Mouse (Mus musculus) heart, embryonic 15.5 days (tissue): ENCODE measurements around the gene Nanos3. TPM values are rescaled to one million over a fixed set of nuclear protein-coding genes. Genes with fewer than 3 reads are reported as not detected.

Experiments used
- ATAC-seq: fragments of 200-750 bp; cut with Nextera tagmentation; replicated peaks from 2 replicates; pipeline ENCODE4 v1.8.0; 2017; ENCODE audit warnings: low read depth, moderate TSS enrichment; ENCODE audit not compliant: insufficient number of reproducible peaks, insufficient read depth, low FRiP score
- H3K27ac ChIP-seq: fragments of 300-500 bp; sonication (generic); 2 replicates; pipeline ENCODE4 v1.5.1; 2015; ENCODE audit warnings: mild to moderate bottlenecking, inconsistent platforms
- H3K27me3 ChIP-seq: fragments of 300-500 bp; sonication (generic); 2 replicates; pipeline ENCODE4 v1.6.1; 2015; ENCODE audit warnings: inconsistent platforms
- H3K36me3 ChIP-seq: fragments of 300-500 bp; sonication (generic); 2 replicates; pipeline ENCODE4 v1.6.1; 2015; ENCODE audit warnings: mild to moderate bottlenecking, inconsistent platforms
- H3K4me1 ChIP-seq: fragments of 300-500 bp; sonication (generic); replicated peaks from 2 replicates; pipeline ENCODE4 v1.6.1; 2015; ENCODE audit warnings: inconsistent platforms
- H3K4me2 ChIP-seq: fragments of 300-500 bp; sonication (generic); 2 replicates; pipeline ENCODE4 v1.6.1; 2015; ENCODE audit warnings: inconsistent platforms, mild to moderate bottlenecking, moderate library complexity
- H3K4me3 ChIP-seq: fragments of 300-500 bp; sonication (generic); 2 replicates; pipeline ENCODE4 v1.5.1; 2015; ENCODE audit warnings: mild to moderate bottlenecking, inconsistent platforms
- H3K9ac ChIP-seq: fragments of 300-500 bp; sonication (generic); 2 replicates; pipeline ENCODE4 v1.6.1; 2015; ENCODE audit warnings: mild to moderate bottlenecking, inconsistent platforms
- H3K9me3 ChIP-seq: fragments of 300-500 bp; sonication (generic); replicated peaks from 2 replicates; pipeline ENCODE4 v1.6.1; 2016; ENCODE audit warnings: inconsistent platforms
- WGBS: fragments of 180-500 bp; shearing (Covaris S2); methylation state at CpG from one replicate; pipeline ENCODE4 v1.1.7; 2015; ENCODE audit warnings: mixed read lengths; 5-methylcytosine and 5-hydroxymethylcytosine counted together
- polyA plus RNA-seq: library from polyadenylated mRNA; unstranded; fragments of >200 nt; fragmentation: Nextera tagmentation; extraction: Ambion mirVana; gene quantifications from 2 replicates; pipeline ENCODE4 v1.2.1, GENCODE M21; 2015

The Nanos3 gene
- polyA plus RNA-seq, 1 experiment from 2014 or later: 1.4 TPM

- Histone ChIP-seq H3K4me2 (peak overlapping the region; percentile 60), H3K4me3 (peak overlapping the region; percentile 27), H3K36me3 (peaks cover 3% of the 10 kb centered on the region; the same call in 1 of the 2 replicates), H3K27me3 (no peaks in the 10 kb centered on the region), H3K9me3 (no peaks in the 10 kb centered on the region), H3K9ac (peak overlapping the region; percentile 51), H3K27ac (peak overlapping the region; percentile 33), H3K4me1 (peaks cover 60% of the 10 kb centered on the region)
- 34% methylated on average over 4 of the region's 4 CpGs for WGBS
- no peak for ATAC-seq
These were observed 5.1 kb downstream of the Nanos3 start for GRCm38 (mm10) chr8:84179946-84180345.

- peaks cover 7% of the 10 kb centered on the region for H3K36me3 ChIP-seq
- no peaks in the 10 kb centered on the region for H3K27me3 ChIP-seq
- H3K9ac ChIP-seq: no peak overlapping the region
- WGBS: 85% methylated on average over 8 of the region's 8 CpGs
- H3K27ac ChIP-seq: no peak overlapping the region
- H3K4me2 ChIP-seq: no peak overlapping the region
- no peaks in the 10 kb centered on the region for H3K9me3 ChIP-seq
- no peak overlapping the region for H3K4me3 ChIP-seq
- H3K4me1 ChIP-seq: peaks cover 49% of the 10 kb centered on the region
- no peak for ATAC-seq
These were observed 6.4 kb downstream of the Nanos3 start for GRCm38 (mm10) chr8:84178592-84178991.

- Histone ChIP-seq H3K27ac (no peak overlapping the region), H3K9me3 (no peaks in the 10 kb centered on the region), H3K4me2 (no peak overlapping the region), H3K27me3 (no peaks in the 10 kb centered on the region), H3K4me1 (peaks cover 42% of the 10 kb centered on the region), H3K9ac (no peak overlapping the region), H3K4me3 (no peak overlapping the region), H3K36me3 (peaks cover 19% of the 10 kb centered on the region)
- WGBS: 78% methylated on average over 3 of the region's 3 CpGs
- no peak for ATAC-seq
These were observed 7.6 kb downstream of the Nanos3 start for GRCm38 (mm10) chr8:84177405-84177804.

GRCm38 (mm10) chr8:84176560-84176959 is 8.5 kb downstream of the Nanos3 start:
- no peak for ATAC-seq
- H3K27ac ChIP-seq: no peak overlapping the region
- H3K27me3 ChIP-seq: no peaks in the 10 kb centered on the region
- 19% methylated on average over 3 of the region's 3 CpGs for WGBS
- peak overlapping the region; percentile 33; the same call in 1 of the 2 replicates for H3K9ac ChIP-seq
- peaks cover 41% of the 10 kb centered on the region for H3K4me1 ChIP-seq
- H3K4me3 ChIP-seq: no peak overlapping the region; the same call in 1 of the 2 replicates
- no peak overlapping the region for H3K4me2 ChIP-seq
- peaks cover 25% of the 10 kb centered on the region for H3K36me3 ChIP-seq
- no peaks in the 10 kb centered on the region for H3K9me3 ChIP-seq

GRCm38 (mm10) chr8:84173861-84174260 is 11.2 kb downstream of the Nanos3 start:
- H3K4me1 ChIP-seq: peaks cover 15% of the 10 kb centered on the region
- no peak overlapping the region for H3K9ac ChIP-seq
- no peaks in the 10 kb centered on the region for H3K27me3 ChIP-seq
- H3K4me2 ChIP-seq: no peak overlapping the region
- peaks cover 25% of the 10 kb centered on the region for H3K36me3 ChIP-seq
- no peak overlapping the region for H3K4me3 ChIP-seq
- 84% methylated on average over 6 of the region's 6 CpGs for WGBS
- no peak overlapping the region for H3K27ac ChIP-seq
- no peaks in the 10 kb centered on the region for H3K9me3 ChIP-seq
- ATAC-seq: no peak

GRCm38 (mm10) chr8:84170096-84170495 is 14.9 kb downstream of the Nanos3 start:
- no peaks in the 10 kb centered on the region for H3K27me3 ChIP-seq
- ATAC-seq: no peak
- H3K9me3 ChIP-seq: no peaks in the 10 kb centered on the region
- WGBS: 86% methylated on average over 5 of the region's 5 CpGs
- H3K36me3 ChIP-seq: peaks cover 23% of the 10 kb centered on the region
- peaks cover 16% of the 10 kb centered on the region for H3K4me1 ChIP-seq
- H3K27ac ChIP-seq: no peak overlapping the region
- H3K4me2 ChIP-seq: no peak overlapping the region
- H3K4me3 ChIP-seq: no peak overlapping the region
- H3K9ac ChIP-seq: no peak overlapping the region

GRCm38 (mm10) chr8:84167696-84168095 is 17.3 kb downstream of the Nanos3 start:
- Histone ChIP-seq H3K36me3 (peaks cover 9% of the 10 kb centered on the region), H3K4me2 (no peak overlapping the region), H3K9me3 (no peaks in the 10 kb centered on the region), H3K4me3 (no peak overlapping the region), H3K27me3 (no peaks in the 10 kb centered on the region), H3K9ac (no peak overlapping the region), H3K27ac (no peak overlapping the region), H3K4me1 (peaks cover 16% of the 10 kb centered on the region)
- WGBS: 62% methylated on average over 2 of the region's 2 CpGs
- no peak for ATAC-seq

- Histone ChIP-seq H3K9ac (no peak overlapping the region), H3K36me3 (no peaks in the 10 kb centered on the region), H3K4me1 (no peaks in the 10 kb centered on the region), H3K4me3 (no peak overlapping the region), H3K4me2 (no peak overlapping the region), H3K27ac (no peak overlapping the region), H3K27me3 (no peaks in the 10 kb centered on the region), H3K9me3 (no peaks in the 10 kb centered on the region)
- 91% methylated on average over 4 of the region's 4 CpGs for WGBS
- ATAC-seq: no peak
These were observed 27.4 kb downstream of the Nanos3 start for GRCm38 (mm10) chr8:84157620-84158019.

- Histone ChIP-seq H3K36me3 (no peaks in the 10 kb centered on the region), H3K4me1 (peaks cover 22% of the 10 kb centered on the region), H3K27ac (no peak overlapping the region), H3K4me3 (no peak overlapping the region), H3K9ac (no peak overlapping the region), H3K27me3 (no peaks in the 10 kb centered on the region), H3K9me3 (no peaks in the 10 kb centered on the region), H3K4me2 (no peak overlapping the region)
- no peak for ATAC-seq
- WGBS: 82% methylated on average over 3 of the region's 3 CpGs
These were observed 35.8 kb downstream of the Nanos3 start for GRCm38 (mm10) chr8:84149181-84149580.

- H3K4me2 ChIP-seq: peak overlapping the region; percentile 92
- H3K4me3 ChIP-seq: peak overlapping the region; percentile 81; the same call in 1 of the 2 replicates
- H3K9me3 ChIP-seq: no peaks in the 10 kb centered on the region
- H3K27ac ChIP-seq: no peak overlapping the region
- H3K36me3 ChIP-seq: peaks cover 7% of the 10 kb centered on the region
- ATAC-seq: no peak
- H3K9ac ChIP-seq: no peak overlapping the region
- H3K27me3 ChIP-seq: no peaks in the 10 kb centered on the region
- H3K4me1 ChIP-seq: peaks cover 22% of the 10 kb centered on the region
- WGBS: 57% methylated on average over 5 of the region's 5 CpGs
These were observed 36.5 kb downstream of the Nanos3 start for GRCm38 (mm10) chr8:84148531-84148850.

- Histone ChIP-seq H3K27ac (peak within 1 kb of the TSS; percentile 41; the same call in 1 of the 2 replicates), H3K4me3 (peak within 1 kb of the TSS; percentile 81), H3K4me2 (peak within 1 kb of the TSS; percentile 92), H3K27me3 (no peaks in the 10 kb centered on the region), H3K9me3 (no peaks in the 10 kb centered on the region), H3K36me3 (peaks cover 12% of the 10 kb centered on the region), H3K9ac (peak within 1 kb of the TSS; percentile 86), H3K4me1 (peaks cover 22% of the 10 kb centered on the region)
- ATAC-seq: peak; percentile 92
- WGBS: 12% methylated on average over 49 of the region's 49 CpGs
These were observed 37.1 kb downstream of the Nanos3 start, which contains the start of the genes Cc2d1a and 4930432K21Rik for GRCm38 (mm10) chr8:84147769-84148530. TSS of gene Cc2d1a (minus strand) at chr8:84147936. TSS of gene 4930432K21Rik (plus strand) at chr8:84148025.

GRCm38 (mm10) chr8:84147324-84147766 is 37.7 kb downstream of the Nanos3 start:
- Histone ChIP-seq H3K4me1 (peaks cover 22% of the 10 kb centered on the region), H3K4me2 (peak overlapping the region; percentile 92), H3K9ac (peak overlapping the region; percentile 86), H3K27me3 (no peaks in the 10 kb centered on the region), H3K4me3 (peak overlapping the region; percentile 81), H3K27ac (peak overlapping the region; percentile 41; the same call in 1 of the 2 replicates), H3K9me3 (no peaks in the 10 kb centered on the region), H3K36me3 (peaks cover 18% of the 10 kb centered on the region)
- peak; percentile 21 for ATAC-seq
- 7% methylated on average over 14 of the region's 14 CpGs for WGBS
